Mouse (Mus musculus): ENCODE measurements around the gene Arhgef28.

The Arhgef28 gene

GRCm38 (mm10) chr13:98182330-98182729 is 23.9 kb downstream of the Arhgef28 start:
- no peak for DNase-seq

DNA sequence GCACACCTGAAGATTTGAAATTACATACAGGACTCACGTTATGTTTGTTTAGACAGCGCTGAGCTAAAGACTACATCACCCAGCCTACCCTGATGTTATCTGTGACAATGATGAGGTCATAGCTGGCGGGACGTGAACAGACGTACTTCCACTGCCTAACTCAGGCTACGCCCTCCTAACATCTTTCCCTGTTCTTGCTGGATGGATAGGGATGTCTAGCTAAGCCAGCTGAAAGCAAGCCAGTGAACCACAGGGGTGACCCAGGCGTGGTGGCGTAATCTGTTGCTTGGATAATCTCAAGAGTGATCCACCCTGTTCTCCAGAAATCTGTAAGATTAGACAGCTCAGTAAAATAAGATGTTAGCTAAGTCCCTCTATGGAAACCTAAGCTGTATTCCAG is 25.6 kb downstream of the Arhgef28 start:
- no peak for DNase-seq

DNA sequence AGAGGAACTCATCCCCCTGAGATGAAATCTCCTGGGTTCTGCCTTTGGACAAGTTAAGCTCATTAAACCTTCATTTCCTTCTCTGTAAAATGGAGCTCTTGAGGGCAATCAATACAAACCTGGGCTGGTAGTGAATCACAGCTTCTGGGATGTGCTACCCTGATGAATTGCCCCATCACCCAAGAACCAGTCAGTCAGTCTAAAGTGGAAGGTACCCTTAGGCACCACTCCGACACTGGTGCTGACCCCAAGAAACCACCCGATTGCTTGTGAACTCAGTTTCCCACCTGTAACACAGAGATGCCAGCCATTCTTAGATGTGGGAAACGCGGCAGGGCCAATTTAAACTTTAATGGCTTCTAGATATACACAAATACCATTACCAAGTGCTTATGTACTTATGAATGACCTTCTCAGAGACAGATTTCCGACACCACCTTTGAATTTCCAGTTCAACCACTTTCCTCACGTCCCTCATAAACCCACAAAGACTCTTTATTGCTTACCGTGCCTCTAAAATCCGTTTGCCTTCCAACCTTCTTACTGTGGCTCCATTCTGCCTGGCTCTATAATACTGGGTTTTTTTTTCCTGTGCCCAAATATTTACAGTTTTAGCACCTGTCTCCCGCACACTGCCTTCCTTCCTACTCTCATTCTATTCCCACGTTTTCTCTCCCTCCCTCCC is 30.8 kb downstream of the Arhgef28 start:
- DNase-seq, result no peak

DNA sequence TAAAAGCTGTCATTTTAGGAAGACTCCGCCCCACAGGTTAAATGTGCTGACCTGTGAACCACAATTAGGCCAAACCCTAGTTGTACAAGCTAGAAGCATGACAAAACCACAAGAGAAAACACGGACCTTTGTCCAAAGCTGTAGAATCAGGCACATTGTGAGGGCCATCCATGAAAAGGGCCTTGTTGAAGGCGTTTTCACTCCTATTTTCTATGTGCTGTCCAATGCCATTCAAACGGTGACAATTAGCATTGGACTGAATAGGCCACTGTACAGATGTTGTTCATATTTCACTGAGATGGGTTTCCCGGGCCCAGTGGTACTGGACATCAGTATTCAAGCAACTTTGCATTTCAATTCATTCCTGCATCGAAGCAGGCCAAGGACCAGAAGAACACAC is 33.2 kb downstream of the Arhgef28 start:
- no peak for DNase-seq

GRCm38 (mm10) chr13:98172365-98172764 is 33.9 kb downstream of the Arhgef28 start:
- no peak for DNase-seq

DNA sequence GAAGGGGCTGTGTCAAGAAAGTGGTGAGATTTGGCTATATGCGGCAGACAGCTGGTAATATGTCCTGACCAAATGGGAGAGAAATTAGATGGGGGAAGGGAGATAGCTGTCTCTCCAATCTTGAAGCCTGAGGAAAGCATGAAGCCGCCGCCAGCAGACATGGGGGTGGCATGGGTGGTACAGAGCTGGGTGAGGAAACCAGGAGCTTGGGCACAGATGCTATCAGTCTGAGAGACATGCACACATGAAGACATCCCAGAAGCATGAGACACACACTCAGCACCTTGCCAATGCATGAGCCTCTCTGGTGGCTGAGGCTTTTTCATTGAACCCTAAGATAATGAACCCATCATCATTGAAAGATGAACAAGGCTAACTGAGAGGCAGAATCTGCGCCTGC is 34.5 kb downstream of the Arhgef28 start:
- DNase-seq, result no peak

DNA sequence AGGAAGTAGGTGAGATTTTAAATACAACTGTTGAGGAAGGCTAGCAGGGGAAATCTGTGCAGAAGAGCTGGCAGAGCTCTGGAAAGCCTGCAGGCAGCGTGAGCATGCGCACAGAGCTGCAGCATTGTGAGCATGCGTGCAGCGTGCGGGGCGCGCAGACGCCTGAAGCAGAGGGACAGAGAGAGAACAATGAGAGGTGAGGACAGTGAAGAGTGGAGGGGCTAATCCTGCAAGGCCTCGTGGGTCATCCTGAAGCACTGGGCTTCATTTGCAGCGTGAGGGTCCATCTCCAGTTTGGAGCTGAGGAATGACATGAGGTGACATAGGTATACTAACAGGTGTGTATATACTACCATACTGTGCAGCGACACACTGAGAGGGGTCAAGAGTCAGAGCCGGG is 35.0 kb downstream of the Arhgef28 start:
- peak; percentile 7 for DNase-seq

DNA sequence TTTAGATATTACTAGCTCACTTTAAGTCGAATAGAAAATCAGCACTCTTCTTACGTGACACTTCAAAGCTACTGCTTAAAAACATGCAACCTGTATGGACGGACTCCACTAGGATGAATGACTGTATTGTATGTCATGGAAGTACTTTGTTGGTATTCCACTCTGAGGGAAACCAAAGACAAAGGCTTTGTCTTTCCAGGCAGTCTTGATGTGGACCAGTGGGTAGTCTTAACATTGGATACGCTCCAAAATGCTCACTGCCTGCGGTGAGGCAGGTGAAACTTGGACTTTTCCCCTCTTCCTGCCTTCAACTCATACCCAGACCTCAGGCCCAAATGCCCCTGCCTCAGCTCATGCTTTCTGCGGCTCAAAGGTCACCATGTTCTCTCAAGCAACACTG is 41.4 kb downstream of the Arhgef28 start:
- DNase-seq, result no peak

- no peak for DNase-seq
Observed at GRCm38 (mm10) chr13:98161496-98161895, 44.7 kb downstream of the Arhgef28 start.

GRCm38 (mm10) chr13:98156656-98157055 is 49.6 kb downstream of the Arhgef28 start:
- DNase-seq, result no peak

DNA sequence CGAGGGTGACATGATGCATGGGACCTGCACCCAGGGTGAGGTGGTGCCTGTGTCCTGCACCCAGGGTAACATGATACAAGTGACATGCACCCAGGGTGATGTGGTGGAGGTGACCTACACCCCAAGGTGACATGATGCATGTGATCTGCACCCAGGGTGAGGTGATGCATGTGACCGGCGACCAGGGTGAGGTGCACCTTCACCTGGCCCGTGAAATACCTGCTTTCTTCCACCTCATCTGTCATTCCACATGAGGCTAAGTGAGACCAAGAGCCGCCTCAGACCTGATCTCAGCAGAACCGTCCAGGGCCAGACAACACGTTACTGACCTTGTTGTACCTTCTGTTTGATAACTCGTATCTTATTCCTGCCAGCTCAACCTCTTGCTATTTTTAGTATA is 53.5 kb downstream of the Arhgef28 start:
- DNase-seq, result no peak

DNA sequence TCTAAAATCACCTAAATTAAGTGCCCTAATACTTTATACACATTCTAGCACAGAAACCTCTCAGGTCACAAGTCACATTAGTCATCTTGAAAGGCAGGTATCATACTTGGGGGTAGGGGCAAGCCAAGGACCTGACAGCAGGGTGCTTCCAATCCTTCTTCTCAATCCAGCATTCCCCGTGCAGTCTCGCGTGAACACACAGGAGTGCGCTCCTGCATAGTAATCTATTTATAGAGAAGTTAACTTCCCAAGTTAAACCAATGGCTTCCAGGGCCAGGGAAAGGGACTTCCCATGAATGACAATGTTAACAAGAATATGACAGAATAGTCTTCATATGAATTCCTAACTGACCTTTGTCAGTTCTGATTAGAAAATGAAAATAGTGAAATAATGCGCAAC is 58.7 kb downstream of the Arhgef28 start:
- no peak for DNase-seq

GRCm38 (mm10) chr13:98146573-98147160 is 59.6 kb downstream of the Arhgef28 start:
- no peak for DNase-seq

DNA sequence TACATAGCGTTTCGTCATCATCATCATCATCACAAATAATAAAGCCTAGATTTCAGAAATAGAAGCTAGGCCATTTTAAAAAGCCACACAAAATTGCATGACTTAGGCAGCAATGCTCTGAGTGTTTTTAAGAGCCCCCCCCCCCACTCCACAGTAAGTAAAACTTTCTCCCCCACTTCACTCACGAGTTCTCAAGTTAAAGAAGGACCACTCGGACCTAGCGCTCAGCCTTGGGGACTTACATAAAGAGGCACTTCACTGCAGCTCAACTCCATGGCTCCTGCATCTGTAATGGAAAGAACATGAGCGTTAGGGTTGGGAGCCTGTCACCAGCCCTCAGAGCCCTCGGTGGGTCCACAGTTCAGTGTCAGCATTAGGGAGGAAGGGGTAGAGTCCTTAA is 60.9 kb downstream of the Arhgef28 start:
- DNase-seq, result no peak

- no peak for DNase-seq
Observed at GRCm38 (mm10) chr13:98143000-98143399, 63.2 kb downstream of the Arhgef28 start.

DNA sequence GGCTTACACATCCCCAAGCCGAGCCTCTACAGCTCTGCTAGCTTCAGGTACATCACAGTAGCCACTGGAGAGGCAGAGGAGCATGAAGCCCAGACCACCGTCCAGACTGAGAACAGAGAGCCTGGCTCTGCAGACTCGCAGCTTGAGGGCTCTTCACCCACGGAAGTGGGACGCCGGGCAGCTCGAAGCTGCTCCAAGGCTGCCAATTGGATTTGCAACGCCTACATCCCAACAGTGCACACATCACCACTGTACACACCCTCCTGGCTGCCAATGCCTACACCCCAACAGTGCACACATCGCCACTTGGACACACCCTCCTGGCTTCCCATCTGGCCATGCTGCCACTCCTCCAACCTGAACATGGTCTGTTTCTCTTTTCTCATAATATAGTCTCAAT is 65.6 kb downstream of the Arhgef28 start:
- no peak for DNase-seq

GRCm38 (mm10) chr13:98138786-98139185 is 67.5 kb downstream of the Arhgef28 start:
- DNase-seq, result no peak

DNA sequence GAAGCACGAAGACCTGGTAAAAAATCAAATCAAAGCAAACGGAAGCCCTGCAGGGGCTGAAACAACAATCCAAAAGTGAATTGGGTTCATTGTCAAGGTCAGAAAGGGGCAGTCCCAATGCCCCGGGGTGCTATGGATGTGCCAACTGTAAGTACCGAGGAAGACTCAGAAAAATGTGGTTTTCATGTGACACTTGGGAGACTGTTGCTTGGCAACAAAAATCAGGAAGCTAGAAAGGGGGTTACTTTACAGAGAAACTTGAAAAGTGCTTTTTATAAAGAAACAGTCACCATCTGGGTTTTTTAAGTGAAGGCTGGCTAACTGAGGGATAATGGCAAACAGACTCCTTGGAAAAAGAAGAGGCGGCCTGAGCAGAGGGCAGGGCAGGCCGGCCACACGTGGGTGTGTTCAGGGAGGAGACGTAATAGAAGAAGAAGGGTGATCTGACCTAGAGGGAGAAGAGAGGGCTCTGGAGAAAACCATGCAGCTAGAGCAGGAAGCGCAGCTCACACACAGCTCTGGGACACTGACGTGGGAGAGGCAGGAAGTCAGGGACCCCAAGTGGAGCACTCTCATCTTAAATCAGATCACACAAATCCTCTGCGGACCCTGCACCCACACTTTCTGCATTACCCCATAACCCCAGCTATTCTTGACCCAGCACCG is 70.2 kb downstream of the Arhgef28 start:
- DNase-seq, result no peak

DNA sequence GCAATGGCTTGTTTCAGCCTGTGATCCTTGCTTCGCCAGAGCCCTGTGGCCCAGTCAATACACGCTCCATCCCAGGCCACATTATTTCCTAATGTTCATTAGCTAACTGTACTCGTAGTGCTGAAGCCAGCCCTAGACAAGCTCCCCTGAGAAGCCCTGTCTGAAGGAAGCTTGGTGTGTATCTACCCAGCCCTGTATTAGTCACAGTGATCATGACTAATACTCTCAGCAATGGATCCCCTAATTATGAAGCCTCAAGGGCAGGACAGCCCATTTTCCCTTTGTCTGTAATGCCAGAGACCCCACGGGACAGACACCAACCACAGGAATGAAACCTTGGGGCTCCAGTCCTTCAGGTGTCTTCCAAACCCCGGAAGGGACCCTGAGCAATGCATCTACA is 73.3 kb downstream of the Arhgef28 start:
- DNase-seq, result no peak

DNA sequence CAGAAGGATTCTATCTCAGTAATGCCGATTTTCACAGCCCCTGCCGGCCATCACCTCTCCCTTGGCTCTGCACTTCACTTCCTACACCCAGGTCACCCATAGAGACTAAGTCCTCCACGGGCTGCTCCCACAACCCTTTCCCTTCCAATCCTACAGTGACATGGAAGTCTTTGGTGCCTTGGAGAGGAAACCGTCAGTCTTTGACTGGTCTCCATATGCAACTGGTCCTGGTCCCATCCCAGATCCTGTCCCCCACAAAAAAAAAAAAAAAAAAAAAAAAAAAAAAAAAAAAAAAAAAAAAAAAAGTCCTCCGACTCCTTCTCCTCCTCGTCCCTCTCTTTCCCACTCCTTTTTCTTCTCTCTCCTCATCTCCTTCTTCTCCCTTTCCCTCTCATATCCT is 74.0 kb downstream of the Arhgef28 start:
- no peak for DNase-seq

DNA sequence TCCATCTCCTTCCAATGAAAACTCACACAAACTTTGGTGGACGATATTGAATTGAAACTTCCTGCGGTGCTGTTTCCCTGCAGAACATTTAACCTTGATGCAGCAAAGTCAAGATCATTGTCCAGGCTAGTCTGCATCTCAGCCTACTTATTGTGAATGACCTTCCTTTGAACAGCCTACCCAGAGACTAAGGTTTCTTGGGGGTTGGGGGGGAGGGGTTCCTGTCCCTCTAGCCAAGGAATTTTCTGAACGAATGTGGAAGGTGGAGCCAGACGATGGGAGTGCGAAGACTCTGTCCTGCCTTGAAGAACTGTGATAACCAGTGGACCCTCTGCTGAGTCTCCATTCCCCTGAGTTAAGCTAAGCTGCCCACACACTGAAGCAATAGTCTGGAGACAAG is 80.6 kb downstream of the Arhgef28 start:
- DNase-seq, result no peak

DNA sequence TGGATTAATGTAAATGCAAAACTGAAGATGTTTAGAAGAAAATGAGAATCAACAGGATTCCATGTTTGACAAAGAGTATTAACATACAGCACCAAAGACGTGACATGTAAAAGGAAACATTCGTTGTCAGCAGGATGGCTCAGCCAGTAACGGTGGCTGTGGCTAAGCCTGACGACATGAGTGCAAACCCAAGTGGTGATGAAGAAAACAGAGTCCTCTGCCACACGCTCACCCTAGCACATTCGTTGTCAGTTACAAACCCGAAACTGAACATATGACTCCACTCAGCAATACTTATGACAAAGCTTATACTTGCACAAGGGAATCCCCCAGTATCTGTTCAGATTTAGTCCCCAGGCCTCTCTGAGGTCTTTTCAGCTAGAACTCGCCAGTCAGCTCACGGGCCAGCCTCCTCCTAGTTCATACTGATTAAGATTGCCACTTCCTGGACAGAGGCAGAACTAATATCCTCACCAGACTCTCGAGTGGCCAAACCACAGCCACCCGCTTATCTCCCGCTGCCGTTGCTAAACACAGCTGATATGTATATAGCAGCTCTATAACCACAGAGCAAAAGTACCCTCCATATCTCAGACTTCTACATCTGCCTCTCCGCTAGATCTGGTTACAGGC is 82.0 kb downstream of the Arhgef28 start:
- DNase-seq, result no peak

DNA sequence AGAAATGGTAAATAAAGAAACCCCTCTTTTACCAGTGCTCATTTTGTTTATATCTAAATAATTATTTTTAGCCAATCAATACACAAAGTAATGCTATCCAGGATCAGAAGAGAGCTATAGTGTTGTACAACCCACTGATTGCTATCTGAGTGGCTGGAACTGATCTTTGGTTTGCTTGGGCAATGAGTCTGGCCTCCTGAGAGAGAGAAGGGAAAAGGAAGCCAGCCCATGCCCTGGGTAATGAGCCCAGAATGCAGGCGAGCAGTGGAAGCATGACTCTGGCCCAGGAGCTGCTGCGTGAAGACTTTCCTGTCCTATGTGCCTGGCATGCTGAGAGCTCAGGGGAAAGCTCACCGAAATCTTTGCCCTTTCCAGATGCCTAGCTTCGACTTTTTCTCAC is 83.5 kb downstream of the Arhgef28 start:
- DNase-seq, result no peak

DNA sequence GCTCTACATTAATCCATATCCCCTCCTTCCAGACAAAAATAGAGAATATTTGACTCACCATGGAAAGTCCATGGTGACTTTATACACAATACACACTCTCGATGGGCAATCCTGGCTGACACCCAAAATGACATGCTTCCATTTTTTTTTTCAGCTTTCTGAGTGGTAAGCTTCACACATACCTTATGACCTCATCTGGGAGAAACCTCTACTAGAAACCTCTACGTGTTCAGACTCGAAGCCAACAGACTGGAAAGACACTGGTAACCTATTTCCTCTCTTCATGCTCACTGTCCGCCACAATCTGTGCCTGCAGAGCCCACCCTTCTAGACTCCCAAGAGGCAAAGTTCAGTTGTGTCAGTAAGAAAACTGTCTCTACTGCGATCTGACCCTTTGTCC is 84.2 kb downstream of the Arhgef28 start:
- DNase-seq, result no peak

Measured in cerebellum, adult 9-11 months (tissue).